Mouse (Mus musculus): Measurements from ENCODE around the gene Chrm4. TPM values are rescaled to one million over a fixed set of nuclear protein-coding genes. Genes with fewer than 3 reads are reported as not detected.

The Chrm4 gene
- total and polyA plus RNA-seq, 2 experiments: not detected

- Histone ChIP-seq H3K9ac (ENCODE audit: low read depth, low read length) (peak overlapping the region; percentile 94), H3K4me3 (ENCODE audit: insufficient read depth, low read depth, low read length) (peak overlapping the region; percentile 99), H3K79me2 (ENCODE audit: control insufficient read depth, insufficient read depth, low read length) (peaks cover 11% of the 10 kb centered on the region; the same call in 1 of the 2 replicates), H3K27me3 (ENCODE audit: control insufficient read depth, insufficient read depth, low read length) (no peaks in the 10 kb centered on the region), H3K36me3 (ENCODE audit: control insufficient read depth, insufficient read depth, low read length) (no peaks in the 10 kb centered on the region), H3K27ac (replicated peaks; ENCODE audit: insufficient read depth, low read depth, low read length) (peak overlapping the region; percentile 98), H3K4me1 (ENCODE audit: control insufficient read depth, insufficient read depth, low read length) (peaks cover 17% of the 10 kb centered on the region)
- WGBS: 53% methylated on average over 20 of the region's 20 CpGs
- DNase-seq (ENCODE audit: extremely low read depth, low read depth, low spot score): no peak
- TF ChIP-seq POLR2A (IDR thresholded peaks at IDR 0.05; ENCODE audit: extremely low read depth, insufficient read depth, low read length): peak; percentile 50; the same call in 1 of the 2 replicates
- TF ChIP-seq CTCF (IDR thresholded peaks at IDR 0.05; ENCODE audit: low read depth, low read length): no peak
Observed at GRCm38 (mm10) chr2:91965417-91965816, 38.4 kb downstream of the Chrm4 start.

- peak; percentile 34 for DNase-seq (ENCODE audit: extremely low read depth, low read depth, low spot score)
- H3K4me1 ChIP-seq (ENCODE audit: control insufficient read depth, insufficient read depth, low read length): peaks cover 19% of the 10 kb centered on the region
- H3K79me2 ChIP-seq (ENCODE audit: control insufficient read depth, insufficient read depth, low read length): peaks cover 5% of the 10 kb centered on the region; the same call in 1 of the 2 replicates
- H3K36me3 ChIP-seq (ENCODE audit: control insufficient read depth, insufficient read depth, low read length): no peaks in the 10 kb centered on the region
- TF ChIP-seq POLR2A (IDR thresholded peaks at IDR 0.05; ENCODE audit: extremely low read depth, insufficient read depth, low read length) (no peak), CTCF (IDR thresholded peaks at IDR 0.05; ENCODE audit: low read depth, low read length) (no peak)
- H3K27ac ChIP-seq (replicated peaks; ENCODE audit: insufficient read depth, low read depth, low read length): no peak overlapping the region
- H3K9ac ChIP-seq (ENCODE audit: low read depth, low read length): no peak overlapping the region
- WGBS: 85% methylated on average over 5 of the region's 5 CpGs
- H3K4me3 ChIP-seq (ENCODE audit: insufficient read depth, low read depth, low read length): no peak overlapping the region
- H3K27me3 ChIP-seq (ENCODE audit: control insufficient read depth, insufficient read depth, low read length): no peaks in the 10 kb centered on the region
Observed at GRCm38 (mm10) chr2:91966367-91966766, 39.3 kb downstream of the Chrm4 start.

GRCm38 (mm10) chr2:91967962-91968361 lies 40.9 kb downstream of the Chrm4 start:
- Histone ChIP-seq H3K9ac (ENCODE audit: low read depth, low read length) (peak overlapping the region; percentile 47), H3K36me3 (ENCODE audit: control insufficient read depth, insufficient read depth, low read length) (no peaks in the 10 kb centered on the region), H3K27ac (replicated peaks; ENCODE audit: insufficient read depth, low read depth, low read length) (peak overlapping the region; percentile 83), H3K27me3 (ENCODE audit: control insufficient read depth, insufficient read depth, low read length) (no peaks in the 10 kb centered on the region), H3K4me3 (ENCODE audit: insufficient read depth, low read depth, low read length) (no peak overlapping the region), H3K4me1 (ENCODE audit: control insufficient read depth, insufficient read depth, low read length) (peaks cover 7% of the 10 kb centered on the region), H3K79me2 (ENCODE audit: control insufficient read depth, insufficient read depth, low read length) (no peaks in the 10 kb centered on the region)
- 69% methylated on average over 11 of the region's 11 CpGs for WGBS
- TF ChIP-seq POLR2A (IDR thresholded peaks at IDR 0.05; ENCODE audit: extremely low read depth, insufficient read depth, low read length) (no peak), CTCF (IDR thresholded peaks at IDR 0.05; ENCODE audit: low read depth, low read length) (no peak)
- DNase-seq (ENCODE audit: extremely low read depth, low read depth, low spot score): no peak

- H3K79me2 ChIP-seq (ENCODE audit: control insufficient read depth, insufficient read depth, low read length): no peaks in the 10 kb centered on the region
- H3K27me3 ChIP-seq (ENCODE audit: control insufficient read depth, insufficient read depth, low read length): peaks cover 12% of the 10 kb centered on the region
- H3K4me1 ChIP-seq (ENCODE audit: control insufficient read depth, insufficient read depth, low read length): peaks cover 5% of the 10 kb centered on the region
- peak overlapping the region; percentile 31; the same call in 1 of the 2 replicates for H3K9ac ChIP-seq (ENCODE audit: low read depth, low read length)
- peak overlapping the region; percentile 81 for H3K27ac ChIP-seq (replicated peaks; ENCODE audit: insufficient read depth, low read depth, low read length)
- TF ChIP-seq POLR2A (IDR thresholded peaks at IDR 0.05; ENCODE audit: extremely low read depth, insufficient read depth, low read length) (no peak), CTCF (IDR thresholded peaks at IDR 0.05; ENCODE audit: low read depth, low read length) (no peak)
- H3K4me3 ChIP-seq (ENCODE audit: insufficient read depth, low read depth, low read length): peak overlapping the region; percentile 8; the same call in 1 of the 2 replicates
- peak; percentile 28 for DNase-seq (ENCODE audit: extremely low read depth, low read depth, low spot score)
- no peaks in the 10 kb centered on the region for H3K36me3 ChIP-seq (ENCODE audit: control insufficient read depth, insufficient read depth, low read length)
- WGBS: 51% methylated on average over 21 of the region's 21 CpGs
Observed at GRCm38 (mm10) chr2:91971231-91972097, 44.4 kb downstream of the Chrm4 start.

GRCm38 (mm10) chr2:91972121-91972566 lies 45.1 kb downstream of the Chrm4 start:
- Histone ChIP-seq H3K36me3 (ENCODE audit: control insufficient read depth, insufficient read depth, low read length) (no peaks in the 10 kb centered on the region), H3K4me1 (ENCODE audit: control insufficient read depth, insufficient read depth, low read length) (peaks cover 5% of the 10 kb centered on the region), H3K9ac (ENCODE audit: low read depth, low read length) (no peak overlapping the region), H3K27me3 (ENCODE audit: control insufficient read depth, insufficient read depth, low read length) (peaks cover 15% of the 10 kb centered on the region), H3K4me3 (ENCODE audit: insufficient read depth, low read depth, low read length) (no peak overlapping the region), H3K79me2 (ENCODE audit: control insufficient read depth, insufficient read depth, low read length) (no peaks in the 10 kb centered on the region), H3K27ac (replicated peaks; ENCODE audit: insufficient read depth, low read depth, low read length) (peak overlapping the region; percentile 70)
- TF ChIP-seq POLR2A (IDR thresholded peaks at IDR 0.05; ENCODE audit: extremely low read depth, insufficient read depth, low read length): no peak
- DNase-seq (ENCODE audit: extremely low read depth, low read depth, low spot score): peak; percentile 48
- 54% methylated on average over 13 of the region's 13 CpGs for WGBS
